Mouse (Mus musculus): Measurements from ENCODE around the gene Gm5346.
"Not testable (repeated sequence)": the region's sequence is repeated elsewhere in the genome, so short reads cannot be mapped to it uniquely, and the experiment has no call there.

The Gm5346 gene

GRCm38 (mm10) chr8:43627176-43627575, at the start of gene Gm5346:
Gene Gm5346, minus strand, starts transcription at chr8:43627276.
- DNase-seq = no peak

- no peak for DNase-seq
Observed at GRCm38 (mm10) chr8:43616046-43616445, 11.0 kb downstream of the Gm5346 start.

- not testable (repeated sequence) for DNase-seq
Observed at GRCm38 (mm10) chr8:43603657-43604056, 23.4 kb downstream of the Gm5346 start.

GRCm38 (mm10) chr8:43603166-43603565, 23.9 kb downstream of the Gm5346 start:
- DNase-seq = not testable (repeated sequence)

- not testable (repeated sequence) for DNase-seq
Observed at GRCm38 (mm10) chr8:43576607-43577006, 50.5 kb downstream of the Gm5346 start, which contains the start of gene Adam26a. Gene Adam26a, minus strand, starts transcription at chr8:43576707.

Data from cerebellum, postnatal 25 days (tissue).